Mouse (Mus musculus) stomach, embryonic 15.5 days (tissue): ENCODE data around the gene Lrrc38. TPM values are rescaled to one million over a fixed set of nuclear protein-coding genes. Genes with fewer than 3 reads are reported as not detected.
"Not testable (repeated sequence)": the region's sequence is repeated elsewhere in the genome, so short reads cannot be mapped to it uniquely, and the experiment has no call there.

Experiments
- ATAC-seq: fragments of 200-750 bp; cut with Nextera tagmentation; 2 replicates; pipeline ENCODE4 v1.8.0; 2017; ENCODE audit warnings: low read depth, moderate number of reproducible peaks, moderate TSS enrichment; ENCODE audit not compliant: insufficient read depth, low FRiP score
- H3K27ac ChIP-seq: fragments of 300-500 bp; sonication (generic); 2 replicates; pipeline ENCODE4 v1.5.1; 2015; ENCODE audit warnings: mild to moderate bottlenecking, inconsistent platforms
- H3K27me3 ChIP-seq: fragments of 300-500 bp; sonication (generic); replicated peaks from 2 replicates; pipeline ENCODE4 v1.6.1; 2015; ENCODE audit warnings: inconsistent platforms
- H3K36me3 ChIP-seq: fragments of 300-500 bp; sonication (generic); 2 replicates; pipeline ENCODE4 v1.6.1; 2015; ENCODE audit warnings: inconsistent platforms
- H3K4me1 ChIP-seq: fragments of 300-500 bp; sonication (generic); 2 replicates; pipeline ENCODE4 v1.6.1; 2015; ENCODE audit warnings: inconsistent platforms
- H3K4me2 ChIP-seq: fragments of 300-500 bp; sonication (generic); 2 replicates; pipeline ENCODE4 v1.6.1; 2015; ENCODE audit warnings: mild to moderate bottlenecking, inconsistent platforms
- H3K4me3 ChIP-seq: fragments of 300-500 bp; sonication (generic); replicated peaks from 2 replicates; pipeline ENCODE4 v1.5.1; 2015; ENCODE audit warnings: inconsistent platforms
- H3K9ac ChIP-seq: fragments of 300-500 bp; sonication (generic); 2 replicates; pipeline ENCODE4 v1.6.1; 2015; ENCODE audit warnings: inconsistent platforms
- H3K9me3 ChIP-seq: fragments of 300-500 bp; sonication (generic); 2 replicates; pipeline ENCODE4 v1.6.1; 2016; ENCODE audit warnings: inconsistent platforms
- WGBS: fragments of 180-500 bp; shearing (Covaris S2); methylation state at CpG from one replicate; pipeline ENCODE4 v1.1.7; 2015; 5-methylcytosine and 5-hydroxymethylcytosine counted together
- polyA plus RNA-seq: library from polyadenylated mRNA; unstranded; fragments of >200 nt; fragmentation: Nextera tagmentation; extraction: Ambion mirVana; gene quantifications from 2 replicates; pipeline ENCODE4 v1.2.1, GENCODE M21; 2015

The Lrrc38 gene
- polyA plus RNA-seq, 1 experiment from 2014 or later: not detected

DNA sequence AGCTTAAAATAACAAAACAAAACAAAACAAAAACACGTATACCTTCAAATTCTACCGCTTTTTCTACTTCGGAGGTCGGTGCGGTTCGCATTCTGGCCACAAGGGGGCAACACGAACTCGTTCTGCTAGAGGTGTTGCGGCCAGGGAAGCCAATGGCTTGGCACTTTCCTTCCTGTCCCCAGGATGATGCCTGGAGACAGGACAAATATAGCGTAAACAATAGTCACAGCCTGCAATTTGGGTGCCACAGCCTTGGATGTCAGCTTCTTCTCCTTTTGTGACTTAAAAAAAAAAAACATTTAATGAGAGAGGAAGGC lies 24.0 kb upstream of the Lrrc38 start:
- ATAC-seq: no peak
- Histone ChIP-seq H3K27me3 (no peaks in the 10 kb centered on the region), H3K4me3 (no peak overlapping the region; the same call in 1 of the 2 replicates), H3K9me3 (no peaks in the 10 kb centered on the region), H3K4me1 (peaks cover 6% of the 10 kb centered on the region; the same call in 1 of the 2 replicates), H3K4me2 (peak overlapping the region; percentile 52), H3K36me3 (no peaks in the 10 kb centered on the region), H3K27ac (no peak overlapping the region), H3K9ac (no peak overlapping the region)
- 2% methylated on average over 10 of the region's 10 CpGs for WGBS

DNA sequence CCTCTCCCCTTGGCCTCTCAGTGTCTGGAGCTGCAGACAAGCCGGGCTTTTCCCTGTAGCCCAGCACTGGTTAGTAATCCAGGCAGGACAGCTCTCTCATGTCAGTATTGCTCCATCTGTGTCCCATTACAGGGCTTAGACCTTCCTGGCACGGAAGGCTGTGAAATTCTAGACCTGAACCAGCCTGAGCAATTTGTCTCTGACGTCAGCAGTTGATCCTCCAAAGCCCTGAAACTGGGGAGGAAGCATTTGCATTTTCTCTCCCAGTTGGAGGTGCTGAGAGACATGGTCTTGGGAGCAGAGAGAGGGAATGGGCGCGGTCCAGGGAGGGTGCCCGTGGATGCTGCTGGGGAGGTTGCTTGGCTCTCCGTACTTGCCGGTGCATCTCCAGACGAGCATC lies 19.0 kb upstream of the Lrrc38 start:
- no peak overlapping the region for H3K9ac ChIP-seq
- no peaks in the 10 kb centered on the region for H3K9me3 ChIP-seq
- no peak overlapping the region for H3K4me3 ChIP-seq
- H3K27ac ChIP-seq: no peak overlapping the region
- no peak for ATAC-seq
- H3K4me2 ChIP-seq: peak overlapping the region; percentile 16; the same call in 1 of the 2 replicates
- WGBS: 34% methylated on average over 9 of the region's 9 CpGs
- no peaks in the 10 kb centered on the region for H3K27me3 ChIP-seq
- no peaks in the 10 kb centered on the region for H3K36me3 ChIP-seq
- H3K4me1 ChIP-seq: no peaks in the 10 kb centered on the region

- no peaks in the 10 kb centered on the region for H3K27me3 ChIP-seq
- H3K9me3 ChIP-seq: no peaks in the 10 kb centered on the region
- H3K4me1 ChIP-seq: no peaks in the 10 kb centered on the region
- no peak overlapping the region for H3K9ac ChIP-seq
- H3K36me3 ChIP-seq: no peaks in the 10 kb centered on the region
- no peak for ATAC-seq
- no peak overlapping the region for H3K27ac ChIP-seq
- H3K4me3 ChIP-seq: no peak overlapping the region
- H3K4me2 ChIP-seq: no peak overlapping the region
- WGBS: 48% methylated on average over 1 of the region's 1 CpGs
Observed at GRCm38 (mm10) chr4:143331787-143332186, 17.8 kb upstream of the Lrrc38 start.

GRCm38 (mm10) chr4:143334145-143334544 lies 15.4 kb upstream of the Lrrc38 start:
- 42% methylated on average over 5 of the region's 5 CpGs for WGBS
- no peaks in the 10 kb centered on the region for H3K27me3 ChIP-seq
- no peaks in the 10 kb centered on the region for H3K4me1 ChIP-seq
- ATAC-seq: no peak
- H3K36me3 ChIP-seq: no peaks in the 10 kb centered on the region
- no peak overlapping the region for H3K4me3 ChIP-seq
- no peak overlapping the region for H3K4me2 ChIP-seq
- no peak overlapping the region for H3K27ac ChIP-seq
- H3K9ac ChIP-seq: no peak overlapping the region
- no peaks in the 10 kb centered on the region for H3K9me3 ChIP-seq

GRCm38 (mm10) chr4:143334995-143335394 lies 14.6 kb upstream of the Lrrc38 start:
- ATAC-seq: no peak
- no peaks in the 10 kb centered on the region for H3K36me3 ChIP-seq

GRCm38 (mm10) chr4:143336096-143336495 lies 13.5 kb upstream of the Lrrc38 start:
- Histone ChIP-seq H3K9ac (no peak overlapping the region), H3K9me3 (no peaks in the 10 kb centered on the region), H3K4me2 (no peak overlapping the region), H3K36me3 (no peaks in the 10 kb centered on the region), H3K4me1 (no peaks in the 10 kb centered on the region), H3K27me3 (no peaks in the 10 kb centered on the region), H3K4me3 (no peak overlapping the region), H3K27ac (no peak overlapping the region)
- 63% methylated on average over 2 of the region's 2 CpGs for WGBS
- no peak for ATAC-seq

More at GRCm38 (mm10) chr4:143334995-143335394, 14.6 kb upstream of the Lrrc38 start:
- Histone ChIP-seq H3K4me3 (no peak overlapping the region), H3K4me1 (no peaks in the 10 kb centered on the region), H3K27ac (no peak overlapping the region), H3K9me3 (no peaks in the 10 kb centered on the region), H3K9ac (no peak overlapping the region), H3K27me3 (no peaks in the 10 kb centered on the region), H3K4me2 (no peak overlapping the region)
- WGBS: 80% methylated on average over 17 of the region's 17 CpGs

DNA sequence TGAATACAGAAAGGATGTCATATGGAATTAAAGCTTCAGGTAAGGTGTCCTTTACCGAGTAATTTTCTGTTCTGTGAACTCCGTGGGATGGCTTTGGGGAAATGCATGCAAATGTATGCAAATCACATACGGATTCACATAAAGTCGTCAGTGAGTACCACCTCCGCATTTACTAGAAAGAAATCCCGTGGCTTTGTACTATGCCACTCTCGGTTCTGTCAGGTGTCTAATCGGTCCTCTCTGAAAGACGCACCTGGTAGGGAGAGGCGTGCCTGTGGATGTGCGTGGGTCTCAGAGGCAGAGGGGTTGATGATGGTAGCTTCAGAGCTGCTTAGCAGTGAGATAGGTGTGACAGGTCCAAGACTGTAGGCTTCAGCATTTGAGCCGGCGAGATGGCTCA lies 9.7 kb upstream of the Lrrc38 start:
- Histone ChIP-seq H3K27ac (no peak overlapping the region), H3K9ac (no peak overlapping the region), H3K4me1 (no peaks in the 10 kb centered on the region), H3K9me3 (no peaks in the 10 kb centered on the region), H3K27me3 (no peaks in the 10 kb centered on the region), H3K4me3 (no peak overlapping the region), H3K36me3 (no peaks in the 10 kb centered on the region), H3K4me2 (no peak overlapping the region)
- no peak for ATAC-seq
- 82% methylated on average over 13 of the region's 13 CpGs for WGBS

GRCm38 (mm10) chr4:143341470-143341869 lies 8.1 kb upstream of the Lrrc38 start:
- WGBS: 83% methylated on average over 7 of the region's 7 CpGs
- Histone ChIP-seq H3K27me3 (no peaks in the 10 kb centered on the region), H3K9ac (no peak overlapping the region), H3K9me3 (no peaks in the 10 kb centered on the region), H3K4me2 (no peak overlapping the region), H3K36me3 (no peaks in the 10 kb centered on the region), H3K4me1 (no peaks in the 10 kb centered on the region), H3K27ac (no peak overlapping the region), H3K4me3 (no peak overlapping the region)
- no peak for ATAC-seq

DNA sequence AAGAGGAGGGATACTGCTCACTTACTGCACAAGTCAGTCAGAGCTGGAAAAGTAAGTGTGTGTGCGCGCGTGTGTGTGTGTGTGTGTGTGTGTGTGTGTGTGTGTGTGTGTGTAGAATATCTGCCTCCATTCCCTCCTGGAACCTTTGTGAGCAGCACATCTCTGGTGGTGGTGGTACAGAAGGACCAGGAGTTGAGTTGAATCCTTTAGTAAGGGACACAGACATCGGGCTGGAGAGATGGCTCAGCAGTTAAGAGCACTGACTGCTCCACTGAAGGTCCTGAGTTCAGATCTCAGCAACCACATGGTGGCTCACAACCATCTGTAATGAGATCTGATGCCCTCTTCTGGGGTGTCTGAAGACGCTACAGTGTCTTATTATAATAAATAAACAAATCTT lies 4.1 kb upstream of the Lrrc38 start:
- ATAC-seq, H3K9me3 ChIP-seq, H3K27ac ChIP-seq, H3K9ac ChIP-seq, H3K4me2 ChIP-seq, H3K36me3 ChIP-seq, H3K4me3 ChIP-seq: not testable (repeated sequence)
- WGBS: 81% methylated on average over 5 of the region's 5 CpGs
- peaks cover 26% of the 10 kb centered on the region for H3K27me3 ChIP-seq
- H3K4me1 ChIP-seq: peaks cover 15% of the 10 kb centered on the region

- H3K36me3 ChIP-seq: no peaks in the 10 kb centered on the region
- H3K4me1 ChIP-seq: peaks cover 17% of the 10 kb centered on the region
- H3K27ac ChIP-seq: no peak overlapping the region
- ATAC-seq: no peak
- H3K9ac ChIP-seq: no peak overlapping the region
- 30% methylated on average over 5 of the region's 5 CpGs for WGBS
- H3K4me2 ChIP-seq: no peak overlapping the region
- H3K4me3 ChIP-seq: no peak overlapping the region
- peaks cover 44% of the 10 kb centered on the region for H3K27me3 ChIP-seq
- no peaks in the 10 kb centered on the region for H3K9me3 ChIP-seq
Observed at GRCm38 (mm10) chr4:143348678-143349077, 879 bp upstream of the Lrrc38 start.

DNA sequence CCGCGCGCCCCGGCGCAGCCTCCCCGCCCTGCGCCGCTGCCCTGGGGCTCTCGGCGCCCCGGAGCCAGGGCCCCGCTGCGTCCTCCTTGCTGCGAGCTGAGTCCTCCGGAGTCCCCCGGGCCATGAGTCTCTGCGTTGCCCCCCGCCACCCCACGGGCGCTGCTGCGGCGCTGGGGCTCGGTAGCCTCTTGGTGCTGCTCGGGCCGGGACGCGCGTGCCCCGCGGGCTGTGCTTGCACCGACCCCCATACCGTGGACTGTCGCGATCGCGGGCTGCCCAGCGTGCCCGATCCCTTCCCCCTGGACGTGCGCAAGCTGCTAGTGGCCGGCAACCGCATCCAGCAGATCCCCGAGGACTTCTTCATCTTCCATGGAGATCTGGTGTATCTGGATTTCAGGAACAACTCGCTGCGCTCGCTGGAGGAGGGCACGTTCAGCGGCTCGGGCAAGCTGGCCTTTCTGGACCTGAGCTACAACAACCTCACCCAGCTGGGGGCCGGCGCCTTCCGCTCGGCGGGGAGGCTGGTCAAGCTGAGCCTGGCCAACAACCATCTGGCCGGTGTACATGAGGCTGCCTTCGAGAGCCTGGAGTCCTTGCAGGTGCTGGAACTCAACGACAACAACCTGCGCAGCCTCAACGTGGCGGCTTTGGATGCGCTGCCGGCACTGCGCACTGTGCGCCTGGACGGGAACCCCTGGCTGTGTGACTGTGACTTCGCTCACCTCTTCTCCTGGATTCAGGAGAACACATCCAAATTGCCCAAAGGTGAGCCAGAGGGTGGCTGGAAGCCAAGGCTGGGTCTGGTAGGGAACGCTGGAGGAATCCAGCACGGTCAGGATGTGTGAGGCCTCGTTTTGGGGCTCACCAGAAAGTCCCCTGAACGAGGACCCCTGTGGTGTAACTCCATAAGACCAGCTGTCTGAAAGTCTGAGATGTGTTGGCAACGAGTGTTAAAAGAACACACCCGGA lies 774 bp downstream of the Lrrc38 start:
- Histone ChIP-seq H3K36me3 (no peaks in the 10 kb centered on the region), H3K9me3 (no peaks in the 10 kb centered on the region), H3K4me1 (peaks cover 17% of the 10 kb centered on the region), H3K4me2 (peak overlapping the region; percentile 91), H3K9ac (no peak overlapping the region), H3K4me3 (peak overlapping the region; percentile 44), H3K27me3 (peaks cover 44% of the 10 kb centered on the region), H3K27ac (no peak overlapping the region)
- ATAC-seq: no peak
- WGBS: 4% methylated on average over 72 of the region's 72 CpGs

DNA sequence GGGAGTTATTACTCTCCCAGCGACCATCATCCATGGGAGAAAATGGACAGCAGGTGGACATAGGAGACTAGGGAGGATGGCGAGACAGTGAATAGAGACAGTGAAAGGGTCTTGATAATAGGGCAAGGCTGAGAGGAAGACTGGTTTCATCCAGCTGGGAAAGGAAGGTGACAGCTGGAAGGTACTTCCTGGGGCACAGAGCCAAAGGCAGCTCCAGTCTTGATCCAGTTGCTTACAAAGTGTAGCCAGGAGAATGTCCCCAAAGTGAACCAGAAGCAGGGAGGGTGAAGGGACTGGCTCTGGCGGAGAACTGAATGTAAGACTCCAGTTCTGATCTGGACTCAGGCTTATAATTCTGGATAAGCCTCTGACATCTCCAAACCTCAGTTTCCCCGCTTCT lies 2.7 kb downstream of the Lrrc38 start:
- peaks cover 44% of the 10 kb centered on the region for H3K27me3 ChIP-seq
- no peaks in the 10 kb centered on the region for H3K9me3 ChIP-seq

More for the DNA sequence above, 2.7 kb downstream of the Lrrc38 start:
- peaks cover 17% of the 10 kb centered on the region for H3K4me1 ChIP-seq
- no peak for ATAC-seq
- H3K4me2 ChIP-seq: no peak overlapping the region
- WGBS: 68% methylated on average over 4 of the region's 4 CpGs
- H3K9ac ChIP-seq: no peak overlapping the region
- no peaks in the 10 kb centered on the region for H3K36me3 ChIP-seq
- no peak overlapping the region for H3K27ac ChIP-seq
- no peak overlapping the region for H3K4me3 ChIP-seq
